Mouse (Mus musculus) heart, postnatal 0 days (tissue): ENCODE data around the gene Slc4a5.

ENCODE experiments used
- CTCF ChIP-seq: IDR thresholded peaks from 2 replicates; pipeline ENCODE4 v1.5.1; 2016; ENCODE audit warnings: antibody characterized with exemption, control low read depth, low read depth
- EP300 ChIP-seq: IDR thresholded peaks from 2 replicates; pipeline ENCODE4 v1.6.1; 2016; ENCODE audit warnings: antibody characterized with exemption, low read depth

DNA sequence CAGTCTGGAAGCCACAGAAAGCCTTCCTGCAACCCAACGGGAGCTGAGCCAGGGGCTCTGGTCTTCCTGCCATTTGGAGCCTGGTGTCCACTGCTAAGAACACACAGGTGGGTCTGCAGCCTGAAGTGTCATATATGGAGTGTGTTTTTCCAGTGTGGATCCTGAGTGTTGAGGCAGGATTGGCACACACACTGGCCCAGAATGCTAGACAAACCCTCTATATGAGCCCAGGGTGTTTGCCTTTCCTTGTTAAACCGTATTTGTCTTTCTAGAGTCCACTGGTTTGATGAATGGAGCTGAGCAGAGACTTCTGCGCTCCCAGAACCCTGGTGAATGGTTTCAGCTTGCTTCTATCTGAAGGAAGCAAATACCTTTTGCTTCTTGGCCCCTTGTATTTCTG is at the start of gene Slc4a5:
- TF ChIP-seq EP300 = no peak
- TF ChIP-seq CTCF = no peak
